In genomic region chr13:44362293-44363005, GRCm38 (mm10) we compare ENCODE assay signal across 13 mouse cellular contexts.
DNase-seq lines count a peak whose midpoint lies in the region; ATAC-seq and TF ChIP-seq lines count a peak whose summit lies in the region.
"Had no signal": no experiment of that assay in that cellular context is flagged by ENCODE, and none has a peak within 500 bp of the region (broad histone marks: within the 10 kb centered on the region; RNA-seq: fewer than 3 reads in every experiment).

No protein-coding gene starts in this region.

- H3K9ac ChIP-seq in hindbrain, embryonic 13.5 days = no peak overlapping the region
- no peak overlapping the region for H3K9ac ChIP-seq in ES-E14 (ENCODE audit: insufficient read depth, low read depth, low read length, poor library complexity, severe bottlenecking)
- H3K9ac ChIP-seq: lung, embryonic 15.5 days had no signal

- peaks cover 12% of the 10 kb centered on the region for H3K27me3 ChIP-seq in hindbrain, embryonic 10.5 days (ENCODE audit: insufficient read depth, poor library complexity, severe bottlenecking)
- H3K27me3 ChIP-seq in hindbrain, embryonic 13.5 days = no peaks in the 10 kb centered on the region
- H3K27me3 ChIP-seq: lung, embryonic 15.5 days had no signal

- H3K4me3 ChIP-seq in hindbrain, embryonic 10.5 days = no peak overlapping the region
- no peak overlapping the region for H3K4me3 ChIP-seq in hindbrain, embryonic 13.5 days
- peak overlapping the region in 1 of 2 experiments; percentile 18; a peak in 1 of 4 replicates for H3K4me3 ChIP-seq in ES-E14 (ENCODE audit: insufficient read depth in 1 of 2, low read depth in 1 of 2, low read length in 2 of 2, poor library complexity in 1 of 2, severe bottlenecking in 1 of 2)
- H3K4me3 ChIP-seq in brown adipose tissue, adult 24 weeks (ENCODE audit: insufficient read depth, low read depth, low read length) = no peak overlapping the region
- H3K4me3 ChIP-seq: lung, embryonic 15.5 days; myocyte had no signal

- no peaks in the 10 kb centered on the region for H3K36me3 ChIP-seq in hindbrain, embryonic 10.5 days
- no peaks in the 10 kb centered on the region for H3K36me3 ChIP-seq in hindbrain, embryonic 13.5 days
- H3K36me3 ChIP-seq in ES-E14 (ENCODE audit: control insufficient read depth, insufficient read depth, low read length, poor library complexity, severe bottlenecking) = no peaks in the 10 kb centered on the region
- H3K36me3 ChIP-seq: lung, embryonic 15.5 days had no signal

- in situ Hi-C loops in ES-E14 (cut with MboI; ENCODE audit: low sequenced_read_pairs in 2 of 2, unreplicated experiment in 2 of 2) = no loop called here

- intact Hi-C loops in gastrocnemius, postnatal 14 days (cut with DNase I; ENCODE audit: low total_unique reads) = no loop called here

- WGBS in hindbrain, embryonic 10.5 days = 48% methylated on average over 15 of the region's 15 CpGs
- WGBS in hindbrain, embryonic 13.5 days = 49% methylated on average over 15 of the region's 15 CpGs

- no peak for ATAC-seq in hindbrain, embryonic 13.5 days (ENCODE audit: low FRiP score)
- ATAC-seq: intestine, embryonic 16.5 days had no signal

- no peak overlapping the region for H3K4me2 ChIP-seq in hindbrain, embryonic 13.5 days
- H3K4me2 ChIP-seq: lung, embryonic 15.5 days had no signal

- H3K4me1 ChIP-seq in hindbrain, embryonic 10.5 days (replicated peaks) = peaks cover 49% of the 10 kb centered on the region
- no peaks in the 10 kb centered on the region; the same call in 1 of the 2 replicates for H3K4me1 ChIP-seq in hindbrain, embryonic 13.5 days (replicated peaks)
- peaks cover 6 to 9% of the 10 kb centered on the region in 2 experiments; a peak in 3 of 4 replicates for H3K4me1 ChIP-seq in ES-E14 (ENCODE audit: control insufficient read depth in 2 of 2, insufficient read depth in 2 of 2, low read length in 2 of 2, poor library complexity in 1 of 2)
- H3K4me1 ChIP-seq in brown adipose tissue, adult 24 weeks (ENCODE audit: control insufficient read depth, insufficient read depth, insufficient read length, low read length) = peaks cover 12% of the 10 kb centered on the region; the same call in 1 of the 2 replicates

- H3K9me3 ChIP-seq in hindbrain, embryonic 10.5 days = no peaks in the 10 kb centered on the region
- H3K9me3 ChIP-seq in hindbrain, embryonic 13.5 days = no peaks in the 10 kb centered on the region
- H3K9me3 ChIP-seq in ES-E14 (ENCODE audit: control insufficient read depth, insufficient read depth, low read depth, low read length) = no peaks in the 10 kb centered on the region
- H3K9me3 ChIP-seq: lung, embryonic 15.5 days had no signal

- H3K27ac ChIP-seq in hindbrain, embryonic 10.5 days = peak overlapping the region; percentile 79
- H3K27ac ChIP-seq in hindbrain, embryonic 13.5 days = no peak overlapping the region
- peak overlapping the region; percentile 28; the same call in 1 of the 2 replicates for H3K27ac ChIP-seq in ES-E14 (ENCODE audit: insufficient read depth, low read depth, low read length, poor library complexity, severe bottlenecking)
- peak overlapping the region; percentile 39 for H3K27ac ChIP-seq in brown adipose tissue, adult 24 weeks (replicated peaks; ENCODE audit: low read depth, low read length)
- H3K27ac ChIP-seq: lung, embryonic 15.5 days had no signal

- no peak for DNase-seq in hindbrain, embryonic 10.5 days (ENCODE audit: low spot score)
- DNase-seq in ES-E14 (ENCODE audit: low read depth, low spot score) (no peak), MN1 (ENCODE audit: low spot score) (no peak)
- DNase-seq in kidney, postnatal 10 days = peak; percentile 61
- DNase-seq in urinary bladder, postnatal 25 days (ENCODE audit: low spot score) = no peak
- no peak for DNase-seq in gastrocnemius, postnatal 14 days
- DNase-seq: cerebellum, adult 9-10 months; thymus, postnatal 25 days had no signal

TF ChIP-seq in ES-E14, 5 proteins besides CTCF, POLR2A, EP300 and RAD21:
- TF ChIP-seq HCFC1 (IDR thresholded peaks at IDR 0.05; ENCODE audit: borderline replicate concordance, insufficient read depth, low read length) (no peak), CHD2 (IDR thresholded peaks at IDR 0.05; ENCODE audit: low read depth, low read length) (no peak), ZC3H11A (IDR thresholded peaks at IDR 0.05; ENCODE audit: borderline replicate concordance, low read depth, low read length) (no peak), ZNF384 (IDR thresholded peaks at IDR 0.05; ENCODE audit: low read depth, low read length) (no peak), MAFK (IDR thresholded peaks at IDR 0.05; ENCODE audit: insufficient read depth, low read depth, low read length) (no peak)
